Mouse (Mus musculus) large intestine, adult 2 months (tissue): ENCODE measurements around the gene Klhl5. TPM values are rescaled to one million over a fixed set of nuclear protein-coding genes. Genes with fewer than 3 reads are reported as not detected.

Source experiments
- DNase-seq: peaks from one replicate; pipeline ENCODE4 v3.0.0-alpha.2; 2012; ENCODE audit warnings: low read depth, low spot score
- WGBS: fragments of 180-500 bp; shearing (Covaris S2); methylation state at CpG from one replicate; pipeline ENCODE4 v1.1.7; 2018; 5-methylcytosine and 5-hydroxymethylcytosine counted together
- polyA plus RNA-seq: library from polyadenylated mRNA; depleted of rRNA; stranded (reverse); fragments of >200 nt; gene quantifications from 2 replicates; pipeline ENCODE4 v1.2.3, GENCODE M21; 2012

The Klhl5 gene
- polyA plus RNA-seq, 1 experiment: 8.1 TPM

- WGBS: 81% methylated on average over 7 of the region's 7 CpGs
- DNase-seq: no peak
These were observed 28.8 kb downstream of the Klhl5 start for GRCm38 (mm10) chr5:65136159-65136558.

GRCm38 (mm10) chr5:65137073-65137472 is 29.7 kb downstream of the Klhl5 start:
- DNase-seq: no peak

GRCm38 (mm10) chr5:65141242-65141641 is 33.9 kb downstream of the Klhl5 start:
- WGBS: 92% methylated on average over 8 of the region's 8 CpGs
- no peak for DNase-seq

More at GRCm38 (mm10) chr5:65137073-65137472, 29.7 kb downstream of the Klhl5 start:
- 70% methylated on average over 6 of the region's 6 CpGs for WGBS

- 81% methylated on average over 6 of the region's 6 CpGs for WGBS
These were observed 34.9 kb downstream of the Klhl5 start for GRCm38 (mm10) chr5:65142247-65142646.

GRCm38 (mm10) chr5:65145499-65146101 is 38.3 kb downstream of the Klhl5 start:
- no peak for DNase-seq
- WGBS: 92% methylated on average over 9 of the region's 9 CpGs

More at GRCm38 (mm10) chr5:65142247-65142646, 34.9 kb downstream of the Klhl5 start:
- no peak for DNase-seq

GRCm38 (mm10) chr5:65146749-65147148 is 39.4 kb downstream of the Klhl5 start:
- WGBS: 93% methylated on average over 6 of the region's 6 CpGs
- DNase-seq: no peak

- no peak for DNase-seq
These were observed 42.4 kb downstream of the Klhl5 start for GRCm38 (mm10) chr5:65149706-65150105.

GRCm38 (mm10) chr5:65150376-65150955 is 43.1 kb downstream of the Klhl5 start:
- WGBS: 87% methylated on average over 8 of the region's 8 CpGs
- DNase-seq: no peak

More at GRCm38 (mm10) chr5:65149706-65150105, 42.4 kb downstream of the Klhl5 start:
- 96% methylated on average over 6 of the region's 6 CpGs for WGBS

GRCm38 (mm10) chr5:65151276-65151675 is 43.9 kb downstream of the Klhl5 start:
- DNase-seq: no peak
- WGBS: 81% methylated on average over 3 of the region's 3 CpGs

GRCm38 (mm10) chr5:65151767-65152166 is 44.4 kb downstream of the Klhl5 start:
- 92% methylated on average over 5 of the region's 5 CpGs for WGBS
- no peak for DNase-seq

GRCm38 (mm10) chr5:65154287-65154686 is 46.9 kb downstream of the Klhl5 start:
- 73% methylated on average over 6 of the region's 6 CpGs for WGBS
- DNase-seq: no peak

GRCm38 (mm10) chr5:65156853-65157252 is 49.5 kb downstream of the Klhl5 start:
- 67% methylated on average over 2 of the region's 2 CpGs for WGBS
- no peak for DNase-seq

GRCm38 (mm10) chr5:65157412-65158381 is 50.4 kb downstream of the Klhl5 start:
- 23% methylated on average over 22 of the region's 22 CpGs for WGBS
- DNase-seq: peak; percentile 58

GRCm38 (mm10) chr5:65158696-65159305 is 51.5 kb downstream of the Klhl5 start:
- 92% methylated on average over 20 of the region's 20 CpGs for WGBS

GRCm38 (mm10) chr5:65163001-65163400 is 55.7 kb downstream of the Klhl5 start:
- no peak for DNase-seq
- 76% methylated on average over 5 of the region's 5 CpGs for WGBS

More at GRCm38 (mm10) chr5:65158696-65159305, 51.5 kb downstream of the Klhl5 start:
- DNase-seq: no peak

GRCm38 (mm10) chr5:65163489-65164092 is 56.3 kb downstream of the Klhl5 start:
- 86% methylated on average over 17 of the region's 17 CpGs for WGBS
- no peak for DNase-seq

- 90% methylated on average over 9 of the region's 9 CpGs for WGBS
- no peak for DNase-seq
These were observed 62.9 kb downstream of the Klhl5 start for GRCm38 (mm10) chr5:65170206-65170605.

GRCm38 (mm10) chr5:65175035-65175917 is 67.9 kb downstream of the Klhl5 start:
- DNase-seq: no peak
- 55% methylated on average over 26 of the region's 26 CpGs for WGBS
